Mouse (Mus musculus): Measurements from ENCODE around the gene Gnl2. TPM values are rescaled to one million over a fixed set of nuclear protein-coding genes. Genes with fewer than 3 reads are reported as not detected.

Gnl2 gene
- 79.5 to 103 TPM (median 95.9 TPM) in 4 replicates for total RNA-seq (2023; ENCODE audit: inconsistent age)

DNA sequence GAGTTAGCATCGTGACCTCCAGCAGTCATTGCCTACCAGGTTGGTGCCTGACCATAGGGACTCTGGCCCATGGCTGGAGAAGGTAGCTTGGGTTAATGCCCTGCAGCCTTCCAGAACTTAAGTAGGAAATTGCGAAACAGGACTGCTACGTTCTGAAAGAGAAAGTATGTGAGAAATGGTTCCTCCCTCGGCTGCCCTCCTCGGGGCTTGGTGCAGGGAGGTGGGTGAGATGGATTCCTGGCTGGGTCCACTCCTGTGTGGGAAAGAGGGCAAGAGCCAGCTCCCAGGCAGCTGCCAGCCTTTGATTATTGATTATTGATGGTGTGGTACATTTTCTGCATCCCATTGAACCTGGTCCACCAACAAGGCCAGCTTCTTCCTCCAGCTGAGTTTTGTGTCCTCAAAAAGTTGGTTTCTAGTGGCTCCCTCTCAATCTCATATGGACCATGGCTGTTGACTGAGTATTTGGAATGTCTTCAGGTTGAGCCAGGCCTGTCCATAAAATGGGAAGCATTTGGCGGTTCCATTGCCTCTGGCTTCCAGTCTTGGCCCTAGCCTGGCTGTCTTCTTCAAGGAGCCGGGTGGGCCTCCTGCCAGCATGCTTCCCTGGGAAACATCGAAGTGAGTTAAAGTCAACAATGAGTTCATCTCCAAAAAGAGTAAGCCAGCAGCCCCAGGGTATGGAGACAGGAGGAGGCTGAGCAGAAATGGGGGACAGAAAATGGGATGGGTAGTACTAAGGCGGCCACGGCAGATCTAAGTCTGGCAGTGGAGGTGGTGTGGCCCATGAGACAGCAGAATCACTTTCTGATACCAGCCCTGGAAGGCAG lies at the start of gene Gnl2:
Gene Gnl2 (plus strand): TSS at position 780 of the 830 bp plus-strand sequence.

DNA sequence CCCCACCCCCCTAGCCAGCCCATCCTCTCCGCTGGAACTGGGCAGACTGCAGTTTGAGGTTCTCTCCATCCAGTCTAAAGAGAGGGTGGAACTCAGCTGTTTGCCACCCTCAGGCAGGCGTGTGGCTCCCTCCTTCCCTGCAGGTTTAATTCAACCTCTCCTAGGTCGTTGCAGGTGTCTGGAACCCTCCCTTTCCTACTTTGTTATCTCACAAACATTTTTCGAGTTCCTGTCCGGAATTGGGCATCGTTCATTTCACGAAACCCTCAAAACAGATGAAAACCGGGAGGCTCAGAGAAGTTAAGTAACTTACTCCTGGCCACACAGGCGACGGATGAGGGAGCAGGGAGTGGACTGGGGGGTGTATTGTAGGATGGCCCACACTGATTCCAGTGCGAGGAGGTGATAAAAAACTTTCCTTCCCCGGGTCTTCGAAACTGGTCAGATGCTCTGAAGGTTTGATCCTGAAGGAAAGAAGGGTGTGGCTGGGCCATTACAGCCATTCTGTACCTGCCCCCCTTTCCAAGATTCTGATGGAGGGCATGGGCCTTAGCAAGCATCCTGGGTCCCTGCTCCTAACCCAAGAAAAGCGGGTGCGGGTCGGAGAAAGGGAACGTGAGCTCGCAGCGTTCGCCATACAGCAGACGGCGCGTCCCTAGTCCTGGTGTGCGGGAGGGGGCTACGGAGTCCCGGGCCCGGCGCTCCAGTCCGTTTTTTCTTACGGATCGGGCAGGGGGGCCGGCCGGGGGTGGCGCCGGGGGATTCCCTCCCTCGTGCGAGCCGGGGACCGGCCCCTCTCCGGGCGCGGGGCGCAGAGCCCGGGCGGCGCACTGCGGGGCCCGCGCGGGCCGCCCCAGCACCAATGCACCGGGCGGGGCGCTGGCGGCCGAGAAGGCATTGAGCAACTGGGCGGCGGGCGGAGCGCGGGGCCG lies 30.4 kb upstream of the Gnl2 start, which contains the start of gene Rspo1:
Gene Rspo1 (plus strand): TSS at position 760 of the 932 bp plus-strand sequence.

DNA sequence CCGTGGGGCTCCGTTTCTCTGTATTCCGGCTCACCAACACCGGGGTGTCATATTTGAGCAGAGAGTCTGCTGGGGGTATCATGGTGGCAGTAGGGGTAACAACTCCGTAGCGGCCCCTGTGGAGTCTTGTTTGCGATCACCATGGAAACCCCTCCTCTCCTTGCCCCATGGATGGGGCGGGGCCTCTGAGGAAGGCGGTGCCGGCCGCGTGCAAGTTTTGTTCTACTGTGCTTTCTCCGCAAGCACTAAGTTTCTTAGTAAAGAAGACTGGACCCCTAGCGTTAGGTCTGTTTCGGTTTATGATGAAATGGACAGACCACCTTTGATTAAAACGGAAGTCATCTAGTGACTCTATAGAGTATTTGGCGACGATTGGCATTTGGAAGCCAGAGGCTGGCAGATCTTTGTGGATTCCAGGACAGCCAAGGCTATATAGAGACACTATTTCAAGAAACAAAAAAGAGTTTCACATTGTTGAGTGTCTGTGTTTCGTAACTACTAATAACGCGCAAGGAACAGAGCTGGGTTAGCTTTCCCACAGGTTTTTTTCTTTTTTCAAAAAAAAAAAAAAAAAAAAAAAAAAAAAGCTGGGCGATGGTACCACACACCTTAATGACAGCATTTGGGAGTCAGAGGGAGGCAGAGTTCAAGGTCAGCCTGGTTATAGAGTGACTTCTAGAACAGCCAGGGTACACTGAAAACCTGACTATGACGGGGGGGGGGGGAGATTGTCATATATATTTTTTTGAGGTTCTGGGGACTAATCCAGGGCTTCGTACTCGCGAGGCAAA lies 49.3 kb downstream of the Gnl2 start, which contains the start of gene Dnali1:
Gene Dnali1 (minus strand): TSS at position 187 of the 791 bp plus-strand sequence.

DNA sequence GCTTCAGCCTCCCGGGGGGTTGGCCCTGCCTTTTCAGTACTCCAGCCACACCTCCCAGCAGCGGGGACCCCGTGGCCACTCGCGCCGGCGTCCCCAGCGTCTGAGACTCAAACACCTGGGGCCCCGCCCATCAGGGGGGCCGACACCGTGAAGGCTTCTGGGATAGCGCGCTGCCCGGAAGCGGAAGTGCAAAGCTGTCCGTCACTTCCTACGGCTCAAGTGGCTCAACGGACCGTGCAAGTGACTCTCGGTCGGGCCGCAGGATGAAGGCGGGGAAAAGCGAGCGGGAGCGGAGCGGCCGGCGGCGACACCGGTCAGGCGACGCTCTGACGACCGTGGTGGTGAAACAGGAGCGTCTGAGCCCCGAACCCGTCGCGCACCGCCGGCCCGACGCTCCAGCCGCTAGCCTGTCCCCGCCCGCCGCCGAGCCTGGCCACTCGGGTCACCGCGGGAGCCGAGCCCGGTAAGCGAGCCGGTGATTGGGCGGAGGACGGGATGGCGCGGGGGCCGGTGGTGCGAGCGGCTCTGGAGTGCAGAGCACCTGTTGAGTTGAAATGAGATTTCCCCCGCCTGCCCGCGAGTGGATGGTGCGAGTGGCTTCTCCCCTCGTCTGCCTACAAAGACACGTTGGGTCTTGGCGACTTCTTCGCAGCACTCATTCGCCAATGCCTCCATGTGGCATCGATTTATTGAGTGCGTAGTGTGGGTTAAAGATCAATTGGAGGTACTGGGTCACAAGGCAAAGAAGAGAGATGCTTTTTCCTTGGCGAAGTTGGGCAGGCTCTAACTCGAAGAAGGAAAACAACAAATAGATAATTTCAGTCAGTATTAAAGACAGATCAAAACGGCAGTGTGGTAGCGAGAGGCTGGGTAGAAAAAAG lies 50.3 kb downstream of the Gnl2 start, which contains the start of gene Snip1:
Gene Snip1 (plus strand): TSS at position 183 of the 881 bp plus-strand sequence.

DNA sequence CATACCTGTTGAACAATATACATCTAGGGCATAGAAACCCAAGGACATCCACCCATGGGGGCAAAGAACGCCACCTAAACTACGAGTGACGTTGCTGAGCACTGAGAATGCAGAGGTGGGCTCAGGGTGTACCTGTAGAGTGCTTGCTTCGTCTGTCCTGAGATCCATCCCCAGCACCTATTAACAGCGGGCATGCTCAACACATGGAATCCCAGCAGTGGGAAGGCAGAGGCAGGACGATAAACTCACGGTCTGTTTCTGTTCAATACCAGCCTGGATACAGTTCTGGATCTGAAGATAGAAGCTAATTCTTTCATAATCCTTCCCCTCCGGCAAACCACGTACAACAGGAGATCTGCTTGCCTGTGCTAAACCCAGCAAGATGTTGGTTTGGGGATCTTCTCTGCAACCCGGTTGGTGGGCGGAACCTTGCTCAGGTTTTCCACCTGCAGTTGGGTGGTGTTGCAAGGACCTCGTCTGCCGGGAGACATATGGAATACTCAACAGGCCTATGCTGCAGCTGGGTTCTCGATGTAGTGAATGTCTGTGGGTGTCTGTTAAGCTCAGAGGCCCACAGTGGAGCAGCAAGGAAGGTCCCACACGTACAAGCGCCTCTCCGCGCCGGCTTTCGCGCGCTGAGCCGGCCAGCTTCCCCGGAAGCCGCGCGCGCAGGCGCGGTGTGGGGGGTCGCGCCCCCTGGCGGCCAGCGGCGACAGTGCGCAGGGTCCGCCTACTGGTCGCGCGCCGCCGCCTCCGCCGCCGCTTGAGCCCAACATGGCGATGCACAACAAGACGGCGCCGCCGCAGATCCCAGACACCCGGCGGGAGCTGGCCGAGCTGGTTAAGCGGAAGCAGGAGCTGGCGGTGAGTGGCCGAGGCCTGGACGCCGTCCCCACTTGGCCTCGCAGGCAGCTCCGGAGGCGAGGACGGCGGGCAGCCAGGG lies 68.3 kb downstream of the Gnl2 start, which contains the start of gene Meaf6:
Gene Meaf6 (plus strand): TSS at position 732 of the 943 bp plus-strand sequence.

Other genes with a start within 250 kb of the Gnl2 start
- gene Mtf1, start 214.5 kb upstream of the Gnl2 start, total RNA-seq (2023; ENCODE audit: inconsistent age), result 37.9 to 49.0 TPM (median 43.0 TPM) in 4 replicates
- 113 to 137 TPM (median 121 TPM) in 4 replicates for gene Yrdc, start 165.9 kb upstream of the Gnl2 start, total RNA-seq (2023; ENCODE audit: inconsistent age)
- gene 1110065P20Rik, start 165.4 kb upstream of the Gnl2 start, total RNA-seq (2023; ENCODE audit: inconsistent age), result 14.3 to 15.5 TPM (median 14.7 TPM) in 4 replicates
- 0.30 to 0.77 TPM (median 0.50 TPM) in 4 replicates for gene Maneal, start 154.4 kb upstream of the Gnl2 start, total RNA-seq (2023; ENCODE audit: inconsistent age)
- not detected in 4 replicates for gene Epha10, start 135.7 kb upstream of the Gnl2 start, total RNA-seq (2023; ENCODE audit: inconsistent age)
- 17.5 to 25.3 TPM (median 22.7 TPM) in 4 replicates for gene 9930104L06Rik, start 79.5 kb upstream of the Gnl2 start, total RNA-seq (2023; ENCODE audit: inconsistent age)
- 3.5 to 4.1 TPM (median 3.6 TPM) in 4 replicates for gene Cdca8, start 77.3 kb upstream of the Gnl2 start, total RNA-seq (2023; ENCODE audit: inconsistent age)
- gene Rspo1, start 30.2 kb upstream of the Gnl2 start, total RNA-seq (2023; ENCODE audit: inconsistent age), result 1.4 TPM in 1 of 4 replicates, not detected in the others
- gene Dnali1, start 49.1 kb downstream of the Gnl2 start, total RNA-seq (2023; ENCODE audit: inconsistent age), result not detected in 4 replicates
- 30.5 to 35.7 TPM (median 33.9 TPM) in 4 replicates for gene Snip1, start 50.1 kb downstream of the Gnl2 start, total RNA-seq (2023; ENCODE audit: inconsistent age)
- gene Meaf6, start 68.5 kb downstream of the Gnl2 start, total RNA-seq (2023; ENCODE audit: inconsistent age), result 42.2 to 53.4 TPM (median 51.3 TPM) in 4 replicates
- 293 to 323 TPM (median 314 TPM) in 4 replicates for gene Zc3h12a, start 111.3 kb downstream of the Gnl2 start, total RNA-seq (2023; ENCODE audit: inconsistent age)

Measured in B cell, adult (primary cell).